Mouse (Mus musculus) intestine, embryonic 15.5 days (tissue): ENCODE measurements around the gene Pkp2. TPM values are rescaled to one million over a fixed set of nuclear protein-coding genes. Genes with fewer than 3 reads are reported as not detected.
"Not testable (repeated sequence)": the region's sequence is repeated elsewhere in the genome, so short reads cannot be mapped to it uniquely, and the experiment has no call there.

Source experiments
- ATAC-seq: fragments of 200-750 bp; cut with Nextera tagmentation; 2 replicates; pipeline ENCODE4 v1.8.0; 2017; ENCODE audit warnings: moderate TSS enrichment, moderate library complexity
- H3K27ac ChIP-seq: fragments of 300-500 bp; sonication (generic); 2 replicates; pipeline ENCODE4 v1.5.1; 2015; ENCODE audit warnings: mild to moderate bottlenecking, inconsistent platforms
- H3K27me3 ChIP-seq: fragments of 300-500 bp; sonication (generic); replicated peaks from 2 replicates; pipeline ENCODE4 v1.6.1; 2015; ENCODE audit warnings: inconsistent platforms
- H3K36me3 ChIP-seq: fragments of 300-500 bp; sonication (generic); 2 replicates; pipeline ENCODE4 v1.6.1; 2015; ENCODE audit warnings: inconsistent platforms
- H3K4me1 ChIP-seq: fragments of 300-500 bp; sonication (generic); replicated peaks from 2 replicates; pipeline ENCODE4 v1.6.1; 2015; ENCODE audit warnings: inconsistent platforms
- H3K4me2 ChIP-seq: fragments of 300-500 bp; sonication (generic); replicated peaks from 2 replicates; pipeline ENCODE4 v1.6.1; 2015; ENCODE audit warnings: mild to moderate bottlenecking, inconsistent platforms
- H3K4me3 ChIP-seq: fragments of 300-500 bp; sonication (generic); replicated peaks from 2 replicates; pipeline ENCODE4 v1.5.1; 2015; ENCODE audit warnings: inconsistent platforms
- H3K9ac ChIP-seq: fragments of 300-500 bp; sonication (generic); 2 replicates; pipeline ENCODE4 v1.6.1; 2015; ENCODE audit warnings: inconsistent platforms
- H3K9me3 ChIP-seq: fragments of 300-500 bp; sonication (generic); 2 replicates; pipeline ENCODE4 v1.6.1; 2016; ENCODE audit warnings: inconsistent platforms
- WGBS: fragments of 180-500 bp; shearing (Covaris S2); methylation state at CpG from one replicate; pipeline ENCODE4 v1.1.7; 2015; 5-methylcytosine and 5-hydroxymethylcytosine counted together
- polyA plus RNA-seq: library from polyadenylated mRNA; unstranded; fragments of >200 nt; fragmentation: Nextera tagmentation; extraction: Ambion mirVana; gene quantifications from 2 replicates; pipeline ENCODE4 v1.2.1, GENCODE M21; 2015

Pkp2 gene
- polyA plus RNA-seq, 1 experiment from 2014 or later: 26.8 TPM

GRCm38 (mm10) chr16:16230439-16230838 lies 17.3 kb downstream of the Pkp2 start:
- Histone ChIP-seq H3K27ac (no peak overlapping the region), H3K9ac (no peak overlapping the region), H3K4me2 (no peak overlapping the region), H3K4me3 (no peak overlapping the region), H3K36me3 (no peaks in the 10 kb centered on the region), H3K9me3 (no peaks in the 10 kb centered on the region), H3K27me3 (no peaks in the 10 kb centered on the region), H3K4me1 (no peaks in the 10 kb centered on the region)
- WGBS: 92% methylated on average over 5 of the region's 5 CpGs
- no peak for ATAC-seq

- no peak overlapping the region for H3K27ac ChIP-seq
- H3K4me1 ChIP-seq: no peaks in the 10 kb centered on the region
- H3K4me2 ChIP-seq: no peak overlapping the region
- no peak overlapping the region for H3K9ac ChIP-seq
- no peak for ATAC-seq
- H3K36me3 ChIP-seq: no peaks in the 10 kb centered on the region
- no peaks in the 10 kb centered on the region for H3K9me3 ChIP-seq
- H3K4me3 ChIP-seq: no peak overlapping the region
- 94% methylated on average over 2 of the region's 2 CpGs for WGBS
- no peaks in the 10 kb centered on the region for H3K27me3 ChIP-seq
Measured at GRCm38 (mm10) chr16:16233919-16234318, 20.8 kb downstream of the Pkp2 start.

GRCm38 (mm10) chr16:16236681-16237080 lies 23.6 kb downstream of the Pkp2 start:
- 89% methylated on average over 9 of the region's 9 CpGs for WGBS

GRCm38 (mm10) chr16:16238356-16238755 lies 25.2 kb downstream of the Pkp2 start:
- no peaks in the 10 kb centered on the region for H3K9me3 ChIP-seq
- H3K27ac ChIP-seq: no peak overlapping the region
- no peaks in the 10 kb centered on the region for H3K4me1 ChIP-seq
- WGBS: 93% methylated on average over 2 of the region's 2 CpGs
- H3K4me3 ChIP-seq: no peak overlapping the region
- ATAC-seq: no peak
- H3K9ac ChIP-seq: no peak overlapping the region
- H3K4me2 ChIP-seq: no peak overlapping the region
- H3K36me3 ChIP-seq: no peaks in the 10 kb centered on the region
- H3K27me3 ChIP-seq: no peaks in the 10 kb centered on the region

More at GRCm38 (mm10) chr16:16236681-16237080, 23.6 kb downstream of the Pkp2 start:
- not testable (repeated sequence) for H3K4me1 ChIP-seq, H3K36me3 ChIP-seq, H3K4me3 ChIP-seq, H3K9ac ChIP-seq, H3K9me3 ChIP-seq, ATAC-seq, H3K27me3 ChIP-seq, H3K4me2 ChIP-seq, H3K27ac ChIP-seq

- ATAC-seq: no peak
- no peak overlapping the region for H3K4me2 ChIP-seq
- H3K4me3 ChIP-seq: no peak overlapping the region
- H3K4me1 ChIP-seq: no peaks in the 10 kb centered on the region
- H3K27ac ChIP-seq: no peak overlapping the region
- no peaks in the 10 kb centered on the region for H3K27me3 ChIP-seq
- H3K9me3 ChIP-seq: no peaks in the 10 kb centered on the region
- 50% methylated on average over 2 of the region's 2 CpGs for WGBS
- H3K9ac ChIP-seq: no peak overlapping the region
- no peaks in the 10 kb centered on the region for H3K36me3 ChIP-seq
Measured at GRCm38 (mm10) chr16:16244711-16245110, 31.6 kb downstream of the Pkp2 start.

- Histone ChIP-seq H3K4me1 (no peaks in the 10 kb centered on the region), H3K9ac (no peak overlapping the region), H3K36me3 (no peaks in the 10 kb centered on the region), H3K27ac (no peak overlapping the region), H3K9me3 (no peaks in the 10 kb centered on the region), H3K4me2 (no peak overlapping the region), H3K27me3 (no peaks in the 10 kb centered on the region), H3K4me3 (no peak overlapping the region)
- 54% methylated on average over 2 of the region's 2 CpGs for WGBS
- ATAC-seq: no peak
Measured at GRCm38 (mm10) chr16:16250470-16250869, 37.4 kb downstream of the Pkp2 start.

- H3K27me3 ChIP-seq: no peaks in the 10 kb centered on the region
- no peak overlapping the region for H3K27ac ChIP-seq
- WGBS: 49% methylated on average over 4 of the region's 4 CpGs
- H3K4me2 ChIP-seq: no peak overlapping the region
- H3K9ac ChIP-seq: no peak overlapping the region
- ATAC-seq: no peak
- H3K9me3 ChIP-seq: no peaks in the 10 kb centered on the region
- no peaks in the 10 kb centered on the region for H3K4me1 ChIP-seq
- H3K4me3 ChIP-seq: no peak overlapping the region
- no peaks in the 10 kb centered on the region for H3K36me3 ChIP-seq
Measured at GRCm38 (mm10) chr16:16253326-16254074, 40.4 kb downstream of the Pkp2 start.

- no peak overlapping the region for H3K27ac ChIP-seq
- WGBS: 71% methylated on average over 1 of the region's 1 CpGs
- no peak overlapping the region for H3K4me3 ChIP-seq
- H3K9ac ChIP-seq: no peak overlapping the region
- ATAC-seq: no peak
- H3K4me2 ChIP-seq: no peak overlapping the region
- no peaks in the 10 kb centered on the region for H3K4me1 ChIP-seq
- H3K36me3 ChIP-seq: no peaks in the 10 kb centered on the region
- no peaks in the 10 kb centered on the region for H3K27me3 ChIP-seq
- no peaks in the 10 kb centered on the region for H3K9me3 ChIP-seq
Measured at GRCm38 (mm10) chr16:16255217-16255616, 42.1 kb downstream of the Pkp2 start.

GRCm38 (mm10) chr16:16255874-16256273 lies 42.8 kb downstream of the Pkp2 start:
- no peak overlapping the region for H3K27ac ChIP-seq
- no peaks in the 10 kb centered on the region for H3K4me1 ChIP-seq
- H3K9me3 ChIP-seq: no peaks in the 10 kb centered on the region
- no peaks in the 10 kb centered on the region for H3K36me3 ChIP-seq
- WGBS: 59% methylated on average over 7 of the region's 7 CpGs
- H3K4me2 ChIP-seq: no peak overlapping the region
- no peaks in the 10 kb centered on the region for H3K27me3 ChIP-seq
- no peak overlapping the region for H3K4me3 ChIP-seq
- no peak for ATAC-seq
- no peak overlapping the region for H3K9ac ChIP-seq

GRCm38 (mm10) chr16:16256672-16257071 lies 43.6 kb downstream of the Pkp2 start:
- no peak overlapping the region for H3K4me3 ChIP-seq
- H3K9ac ChIP-seq: no peak overlapping the region
- H3K36me3 ChIP-seq: no peaks in the 10 kb centered on the region
- no peaks in the 10 kb centered on the region for H3K9me3 ChIP-seq
- H3K4me2 ChIP-seq: no peak overlapping the region
- H3K27ac ChIP-seq: no peak overlapping the region
- no peaks in the 10 kb centered on the region for H3K27me3 ChIP-seq
- ATAC-seq: no peak
- H3K4me1 ChIP-seq: no peaks in the 10 kb centered on the region
- 69% methylated on average over 1 of the region's 1 CpGs for WGBS

- WGBS: 91% methylated on average over 5 of the region's 5 CpGs
- Histone ChIP-seq H3K4me1 (no peaks in the 10 kb centered on the region), H3K9me3 (no peaks in the 10 kb centered on the region), H3K27me3 (no peaks in the 10 kb centered on the region), H3K27ac (no peak overlapping the region), H3K4me3 (no peak overlapping the region), H3K9ac (no peak overlapping the region), H3K4me2 (no peak overlapping the region), H3K36me3 (no peaks in the 10 kb centered on the region)
- ATAC-seq: no peak
Measured at GRCm38 (mm10) chr16:16260882-16261281, 47.8 kb downstream of the Pkp2 start.

- Histone ChIP-seq H3K27ac (no peak overlapping the region), H3K4me2 (no peak overlapping the region), H3K9ac (no peak overlapping the region), H3K9me3 (no peaks in the 10 kb centered on the region), H3K36me3 (no peaks in the 10 kb centered on the region), H3K4me3 (no peak overlapping the region), H3K4me1 (no peaks in the 10 kb centered on the region), H3K27me3 (no peaks in the 10 kb centered on the region)
- ATAC-seq: no peak
- WGBS: 85% methylated on average over 6 of the region's 6 CpGs
Measured at GRCm38 (mm10) chr16:16261481-16261880, 48.4 kb downstream of the Pkp2 start.

- Histone ChIP-seq H3K4me2 (no peak overlapping the region), H3K4me3 (no peak overlapping the region), H3K27ac (no peak overlapping the region), H3K9me3 (no peaks in the 10 kb centered on the region), H3K36me3 (no peaks in the 10 kb centered on the region), H3K9ac (no peak overlapping the region), H3K27me3 (no peaks in the 10 kb centered on the region), H3K4me1 (no peaks in the 10 kb centered on the region)
- ATAC-seq: no peak
- 88% methylated on average over 3 of the region's 3 CpGs for WGBS
Measured at GRCm38 (mm10) chr16:16262436-16262835, 49.3 kb downstream of the Pkp2 start.
